Mouse (Mus musculus): ENCODE measurements at regions not wholly inside any gene's neighbourhood (a gene's known extent, or its start where the extent isn't known, plus 50 kb on each side); places are given as distances from the start of the nearest gene placed in this dataset.

- Histone ChIP-seq H3K9me3 (ENCODE audit: control insufficient read depth, low read length) (no peaks in the 10 kb centered on the region), H3K4me3 (ENCODE audit: insufficient read depth in 1 of 2, low read depth in 2 of 2, low read length in 2 of 2) (no peak overlapping the region), H3K4me1 (replicated peaks; ENCODE audit: control insufficient read depth in 2 of 2, insufficient read depth in 2 of 2, low read length in 1 of 2) (no peaks in the 10 kb centered on the region), H3K4me2 (ENCODE audit: low read depth) (no peak overlapping the region), H3K27me3 (ENCODE audit: control insufficient read depth, insufficient read depth, low read length) (no peaks in the 10 kb centered on the region), H3K36me3 (replicated peaks; ENCODE audit: control insufficient read depth, insufficient read depth, low read depth) (no peaks in the 10 kb centered on the region), H3K27ac (no peak overlapping the region), H3K9ac (replicated peaks) (no peak overlapping the region)
- ATAC-seq (ENCODE audit: insufficient read depth) (no peak), DNase-seq (ENCODE audit: low read depth in 3 of 3, low spot score in 3 of 3) (no peak)
- WGBS (ENCODE audit: insufficient replicate concordance) = 64% methylated on average over 7 of the region's 7 CpGs
- TF ChIP-seq CTCF (IDR thresholded peaks at IDR 0.05; ENCODE audit: low read depth) = no peak
- TF ChIP-seq EP300 (IDR thresholded peaks at IDR 0.05; ENCODE audit: low read depth) = no peak
Measured at GRCm38 (mm10) chr6:49701453-49701852, 121.1 kb upstream of the Npy start.

GRCm38 (mm10) chr6:49712980-49713379 lies 109.5 kb upstream of the Npy start:
- Histone ChIP-seq H3K27ac (no peak overlapping the region), H3K9ac (replicated peaks) (no peak overlapping the region), H3K4me2 (ENCODE audit: low read depth) (no peak overlapping the region), H3K4me3 (ENCODE audit: insufficient read depth in 1 of 2, low read depth in 2 of 2, low read length in 2 of 2) (no peak overlapping the region), H3K36me3 (replicated peaks; ENCODE audit: control insufficient read depth, insufficient read depth, low read depth) (no peaks in the 10 kb centered on the region), H3K27me3 (ENCODE audit: control insufficient read depth, insufficient read depth, low read length) (no peaks in the 10 kb centered on the region), H3K4me1 (replicated peaks; ENCODE audit: control insufficient read depth in 2 of 2, insufficient read depth in 2 of 2, low read length in 1 of 2) (no peaks in the 10 kb centered on the region), H3K9me3 (ENCODE audit: control insufficient read depth, low read length) (no peaks in the 10 kb centered on the region)
- ATAC-seq (ENCODE audit: insufficient read depth) (no peak), DNase-seq (ENCODE audit: low read depth in 3 of 3, low spot score in 3 of 3) (no peak)
- 63% methylated on average over 1 of the region's 1 CpGs for WGBS (ENCODE audit: insufficient replicate concordance)
- TF ChIP-seq CTCF (IDR thresholded peaks at IDR 0.05; ENCODE audit: low read depth) (no peak), EP300 (IDR thresholded peaks at IDR 0.05; ENCODE audit: low read depth) (no peak)

- H3K4me3 ChIP-seq (ENCODE audit: insufficient read depth in 1 of 2, low read depth in 2 of 2, low read length in 2 of 2) = no peak overlapping the region
- DNase-seq (ENCODE audit: low read depth in 3 of 3, low spot score in 3 of 3) (no peak), ATAC-seq (ENCODE audit: insufficient read depth) (no peak)
- H3K36me3 ChIP-seq (replicated peaks; ENCODE audit: control insufficient read depth, insufficient read depth, low read depth) = no peaks in the 10 kb centered on the region
- WGBS (ENCODE audit: insufficient replicate concordance) = 2% methylated on average over 2 of the region's 2 CpGs
- no peak overlapping the region for H3K4me2 ChIP-seq (ENCODE audit: low read depth)
- H3K9ac ChIP-seq (replicated peaks) = no peak overlapping the region
- no peaks in the 10 kb centered on the region for H3K27me3 ChIP-seq (ENCODE audit: control insufficient read depth, insufficient read depth, low read length)
- H3K27ac ChIP-seq = no peak overlapping the region
- H3K9me3 ChIP-seq (ENCODE audit: control insufficient read depth, low read length) = no peaks in the 10 kb centered on the region
- TF ChIP-seq CTCF (IDR thresholded peaks at IDR 0.05; ENCODE audit: low read depth) (no peak), EP300 (IDR thresholded peaks at IDR 0.05; ENCODE audit: low read depth) (no peak)
- H3K4me1 ChIP-seq (replicated peaks; ENCODE audit: control insufficient read depth in 2 of 2, insufficient read depth in 2 of 2, low read length in 1 of 2) = no peaks in the 10 kb centered on the region
Measured at GRCm38 (mm10) chr6:49716520-49716919, 106.0 kb upstream of the Npy start.

GRCm38 (mm10) chr6:49716945-49717344 lies 105.6 kb upstream of the Npy start:
- Histone ChIP-seq H3K4me3 (ENCODE audit: insufficient read depth in 1 of 2, low read depth in 2 of 2, low read length in 2 of 2) (no peak overlapping the region), H3K4me1 (replicated peaks; ENCODE audit: control insufficient read depth in 2 of 2, insufficient read depth in 2 of 2, low read length in 1 of 2) (no peaks in the 10 kb centered on the region), H3K27ac (no peak overlapping the region), H3K4me2 (ENCODE audit: low read depth) (no peak overlapping the region), H3K36me3 (replicated peaks; ENCODE audit: control insufficient read depth, insufficient read depth, low read depth) (no peaks in the 10 kb centered on the region), H3K9me3 (ENCODE audit: control insufficient read depth, low read length) (no peaks in the 10 kb centered on the region), H3K9ac (replicated peaks) (no peak overlapping the region), H3K27me3 (ENCODE audit: control insufficient read depth, insufficient read depth, low read length) (no peaks in the 10 kb centered on the region)
- 28% methylated on average over 1 of the region's 1 CpGs for WGBS (ENCODE audit: insufficient replicate concordance)
- DNase-seq (ENCODE audit: low read depth in 3 of 3, low spot score in 3 of 3) (no peak), ATAC-seq (ENCODE audit: insufficient read depth) (no peak)
- TF ChIP-seq EP300 (IDR thresholded peaks at IDR 0.05; ENCODE audit: low read depth) (no peak), CTCF (IDR thresholded peaks at IDR 0.05; ENCODE audit: low read depth) (no peak)

GRCm38 (mm10) chr6:49733191-49733590 lies 89.3 kb upstream of the Npy start:
- no peak overlapping the region for H3K9ac ChIP-seq (replicated peaks)
- ATAC-seq (ENCODE audit: insufficient read depth) = no peak
- H3K4me3 ChIP-seq (ENCODE audit: insufficient read depth in 1 of 2, low read depth in 2 of 2, low read length in 2 of 2) = no peak overlapping the region
- no peaks in the 10 kb centered on the region for H3K36me3 ChIP-seq (replicated peaks; ENCODE audit: control insufficient read depth, insufficient read depth, low read depth)
- TF ChIP-seq CTCF (IDR thresholded peaks at IDR 0.05; ENCODE audit: low read depth) (no peak), EP300 (IDR thresholded peaks at IDR 0.05; ENCODE audit: low read depth) (no peak)
- H3K4me2 ChIP-seq (ENCODE audit: low read depth) = no peak overlapping the region
- no peak overlapping the region for H3K27ac ChIP-seq
- H3K27me3 ChIP-seq (ENCODE audit: control insufficient read depth, insufficient read depth, low read length) = no peaks in the 10 kb centered on the region
- 53% methylated on average over 5 of the region's 5 CpGs for WGBS (ENCODE audit: insufficient replicate concordance)
- no peaks in the 10 kb centered on the region for H3K4me1 ChIP-seq (replicated peaks; ENCODE audit: control insufficient read depth in 2 of 2, insufficient read depth in 2 of 2, low read length in 1 of 2)
- H3K9me3 ChIP-seq (ENCODE audit: control insufficient read depth, low read length) = no peaks in the 10 kb centered on the region
- no peak for DNase-seq (ENCODE audit: low read depth in 3 of 3, low spot score in 3 of 3)

Measured in liver, embryonic 14.5 days (tissue).